22 mouse cellular contexts compared by ENCODE assay signal in genomic region chr19:34198901-34199300, GRCm38 (mm10). TPM values are rescaled to one million over a fixed set of nuclear protein-coding genes. Genes with fewer than 3 reads are reported as not detected.
DNase-seq lines count a peak whose midpoint lies in the region; ATAC-seq and TF ChIP-seq lines count a peak whose summit lies in the region.
"Had no signal": no experiment of that assay in that cellular context is flagged by ENCODE, and none has a peak within 500 bp of the region (broad histone marks: within the 10 kb centered on the region; RNA-seq: fewer than 3 reads in every experiment).

No protein-coding gene starts in this region.

- no peak overlapping the region for H3ac ChIP-seq in myocyte (ENCODE audit: control insufficient read depth, insufficient read length)

- DNase-seq in liver, postnatal 0 days, result no peak
- DNase-seq in liver, embryonic 11.5 days (ENCODE audit: low spot score), result no peak
- DNase-seq in spleen, adult 2 months (ENCODE audit: low read depth in 1 of 2, low spot score in 2 of 2), result no peak
- DNase-seq in spleen, postnatal 36 days (ENCODE audit: low spot score in 2 of 2), result no peak
- DNase-seq: adrenal gland, postnatal 10 days; cerebellum, adult 18-20 months; cerebellum, adult 9-11 months; cerebellum, postnatal 36 days; gastrocnemius, adult 2 months; gastrocnemius, postnatal 25 days; heart, adult 11 months; heart, postnatal 10 days; heart, postnatal 4 days had no signal

- peaks cover 96% of the 10 kb centered on the region for H3K79me2 ChIP-seq in myocyte (ENCODE audit: control insufficient read depth, insufficient read depth)

- no peak overlapping the region for H3K4me2 ChIP-seq in liver, postnatal 0 days (ENCODE audit: low read depth, low read length)
- no peak overlapping the region for H3K4me2 ChIP-seq in liver, embryonic 11.5 days
- H3K4me2 ChIP-seq in myocyte (ENCODE audit: low read depth), result peak overlapping the region; percentile 35
- no peak overlapping the region for H3K4me2 ChIP-seq in heart, embryonic 11.5 days
- H3K4me2 ChIP-seq: embryonic facial prominence, embryonic 13.5 days; hindbrain, embryonic 12.5 days had no signal

- no peaks in the 10 kb centered on the region for H3K9me3 ChIP-seq in liver, postnatal 0 days (ENCODE audit: low read length)
- no peaks in the 10 kb centered on the region for H3K9me3 ChIP-seq in liver, embryonic 11.5 days (ENCODE audit: control insufficient read depth, low read length)
- H3K9me3 ChIP-seq in heart, embryonic 11.5 days (replicated peaks; ENCODE audit: control insufficient read depth, low read length), result no peaks in the 10 kb centered on the region
- H3K9me3 ChIP-seq: embryonic facial prominence, embryonic 13.5 days; hindbrain, embryonic 12.5 days had no signal

- no peak for ATAC-seq in liver, postnatal 0 days
- no peak for ATAC-seq in liver, embryonic 11.5 days (replicated peaks; ENCODE audit: low FRiP score)
- ATAC-seq in megakaryocyte-erythroid progenitor cell, adult 5-6 weeks (replicated peaks; ENCODE audit: low FRiP score, low TSS enrichment, poor library complexity, severe bottlenecking), result no peak
- no peak for ATAC-seq in heart, embryonic 11.5 days (replicated peaks; ENCODE audit: insufficient number of reproducible peaks, low FRiP score, low TSS enrichment)
- ATAC-seq: forebrain, embryonic 14.5 days; hindbrain, embryonic 16.5 days had no signal

- peaks cover 37% of the 10 kb centered on the region for H3K4me1 ChIP-seq in liver, postnatal 0 days (ENCODE audit: insufficient read depth)
- no peaks in the 10 kb centered on the region for H3K4me1 ChIP-seq in liver, embryonic 11.5 days (replicated peaks; ENCODE audit: control insufficient read depth, insufficient read depth, low read length)
- peaks cover 25% of the 10 kb centered on the region for H3K4me1 ChIP-seq in spleen, adult 2 months (ENCODE audit: control insufficient read depth, insufficient read depth, insufficient read length)
- H3K4me1 ChIP-seq in embryonic fibroblast, embryonic 13.5 days (ENCODE audit: control insufficient read depth, insufficient read depth, low read length), result peaks cover 14% of the 10 kb centered on the region
- H3K4me1 ChIP-seq in heart, embryonic 11.5 days (ENCODE audit: control insufficient read depth, insufficient read depth, low read length), result no peaks in the 10 kb centered on the region
- H3K4me1 ChIP-seq: hindbrain, embryonic 12.5 days had no signal

- no peak for TF ChIP-seq EP300 in liver, postnatal 0 days (IDR thresholded peaks at IDR 0.05; ENCODE audit: low read depth)

- no peaks in the 10 kb centered on the region for H3K36me3 ChIP-seq in liver, postnatal 0 days (replicated peaks; ENCODE audit: insufficient read depth, low read length)
- no peaks in the 10 kb centered on the region for H3K36me3 ChIP-seq in liver, embryonic 11.5 days (ENCODE audit: control insufficient read depth, insufficient read depth, low read length)
- no peaks in the 10 kb centered on the region for H3K36me3 ChIP-seq in spleen, adult 2 months (ENCODE audit: control insufficient read depth, insufficient read depth, low read length)
- H3K36me3 ChIP-seq in myocyte (ENCODE audit: control insufficient read depth, insufficient read depth), result no peaks in the 10 kb centered on the region
- H3K36me3 ChIP-seq in heart, embryonic 11.5 days (ENCODE audit: control insufficient read depth, insufficient read depth, low read length), result no peaks in the 10 kb centered on the region
- H3K36me3 ChIP-seq: embryonic facial prominence, embryonic 13.5 days; hindbrain, embryonic 12.5 days had no signal

- peak overlapping the region; percentile 49; the same call in 1 of the 2 replicates for H3K27ac ChIP-seq in liver, postnatal 0 days (ENCODE audit: low read depth)
- no peak overlapping the region for H3K27ac ChIP-seq in liver, embryonic 11.5 days (ENCODE audit: low read depth, low read length)
- H3K27ac ChIP-seq in spleen, adult 2 months (ENCODE audit: insufficient read depth, low read length), result peak overlapping the region; percentile 20
- peak overlapping the region; percentile 86 for H3K27ac ChIP-seq in embryonic fibroblast, embryonic 13.5 days (ENCODE audit: insufficient read depth, low read length)
- no peak overlapping the region for H3K27ac ChIP-seq in heart, embryonic 11.5 days (ENCODE audit: low read depth, low read length)
- H3K27ac ChIP-seq: embryonic facial prominence, embryonic 13.5 days; hindbrain, embryonic 12.5 days had no signal

- TF ChIP-seq POLR2A in spleen, adult 2 months (IDR thresholded peaks at IDR 0.05; ENCODE audit: low read depth, low read length), result no peak
- no peak for TF ChIP-seq POLR2A in embryonic fibroblast, embryonic 13.5 days (IDR thresholded peaks at IDR 0.05; ENCODE audit: low read depth, low read length)
- TF ChIP-seq POLR2A in myocyte (IDR thresholded peaks at IDR 0.05; ENCODE audit: insufficient read length, low read depth), result no peak

- H3K9ac ChIP-seq in liver, postnatal 0 days (replicated peaks), result no peak overlapping the region
- H3K9ac ChIP-seq in liver, embryonic 11.5 days (ENCODE audit: low read depth, low read length), result no peak overlapping the region
- no peak overlapping the region for H3K9ac ChIP-seq in heart, embryonic 11.5 days (ENCODE audit: low read depth, low read length)
- H3K9ac ChIP-seq: embryonic facial prominence, embryonic 13.5 days; hindbrain, embryonic 12.5 days had no signal

- no peaks in the 10 kb centered on the region for H3K27me3 ChIP-seq in liver, postnatal 0 days (ENCODE audit: insufficient read depth, low read length)
- H3K27me3 ChIP-seq in liver, embryonic 11.5 days (replicated peaks; ENCODE audit: control insufficient read depth, insufficient read depth, low read length), result no peaks in the 10 kb centered on the region
- no peaks in the 10 kb centered on the region for H3K27me3 ChIP-seq in spleen, adult 2 months (ENCODE audit: control insufficient read depth, insufficient read depth, low read length)
- no peaks in the 10 kb centered on the region for H3K27me3 ChIP-seq in myocyte (ENCODE audit: control insufficient read depth, insufficient read depth, insufficient read length)
- no peaks in the 10 kb centered on the region for H3K27me3 ChIP-seq in heart, embryonic 11.5 days (ENCODE audit: control insufficient read depth, insufficient read depth, low read length)
- H3K27me3 ChIP-seq: embryonic facial prominence, embryonic 13.5 days; hindbrain, embryonic 12.5 days had no signal

- 64% methylated on average over 4 of the region's 4 CpGs for WGBS in liver, postnatal 0 days (ENCODE audit: insufficient replicate concordance)
- WGBS in liver, embryonic 11.5 days, result 89% methylated on average over 4 of the region's 4 CpGs
- 78% methylated on average over 4 of the region's 4 CpGs for WGBS in spleen, adult 2 months
- 79% methylated on average over 4 of the region's 4 CpGs for WGBS in heart, embryonic 11.5 days (ENCODE audit: insufficient replicate concordance)

- no peak for TF ChIP-seq CTCF in liver, postnatal 0 days (IDR thresholded peaks at IDR 0.05; ENCODE audit: low read depth)
- TF ChIP-seq CTCF in spleen, adult 2 months (IDR thresholded peaks at IDR 0.05; ENCODE audit: extremely low read depth, insufficient read depth, insufficient read length, insufficient replicate concordance), result no peak
- TF ChIP-seq CTCF in embryonic fibroblast, embryonic 13.5 days (IDR thresholded peaks at IDR 0.05; ENCODE audit: borderline replicate concordance, insufficient read depth, low read length), result no peak

- no peak overlapping the region for H3K4me3 ChIP-seq in liver, postnatal 0 days (ENCODE audit: low read depth, low read length)
- no peak overlapping the region for H3K4me3 ChIP-seq in liver, embryonic 11.5 days (ENCODE audit: low read depth, low read length)
- H3K4me3 ChIP-seq in spleen, adult 2 months (ENCODE audit: extremely low read depth, insufficient read depth, insufficient read length), result no peak overlapping the region
- H3K4me3 ChIP-seq in embryonic fibroblast, embryonic 13.5 days (ENCODE audit: insufficient read depth, low read length), result no peak overlapping the region
- H3K4me3 ChIP-seq in myocyte, result no peak overlapping the region
- no peak overlapping the region for H3K4me3 ChIP-seq in heart, embryonic 11.5 days (ENCODE audit: low read depth, low read length)
- H3K4me3 ChIP-seq: embryonic facial prominence, embryonic 13.5 days; gastrocnemius, adult 2 months; hindbrain, embryonic 12.5 days had no signal

RNA-seq across cellular contexts. Expression of gene Stambpl1, which starts 6.9 kb away (rescaled TPM):
- 9.2 and 10.3 TPM in 2 replicates for polyA plus RNA-seq in liver, postnatal 0 days (2015; fragmentation: Nextera tagmentation; extraction: Ambion mirVana)
- 4.9 and 5.7 TPM in 2 replicates for polyA plus RNA-seq in liver, embryonic 11.5 days (2014; fragmentation: Nextera tagmentation; extraction: Ambion mirVana)
- 9.5 and 10.1 TPM in 2 replicates for polyA plus RNA-seq in spleen, adult 2 months (2012; rRNA removed)
- 30.6 and 40.5 TPM in 2 replicates for polyA plus RNA-seq in embryonic fibroblast, embryonic 13.5 days (2011; ENCODE audit: insufficient read length, low read depth, missing spikeins)
- polyA plus RNA-seq in myocyte (2012; fragmentation: generic; extraction: Trizol), result 26.9 TPM
- total RNA-seq in megakaryocyte-erythroid progenitor cell, adult 5-6 weeks (2014; fragmentation: Nextera tagmentation), result 4.5 and 15.8 TPM in 2 replicates
- 4.0 and 5.8 TPM in 2 replicates for total RNA-seq in megakaryocyte-erythroid progenitor cell, adult 5-6 weeks (2017)
- polyA plus RNA-seq in heart, embryonic 11.5 days (2014; fragmentation: Nextera tagmentation; extraction: Ambion mirVana), result 5.0 and 5.2 TPM in 2 replicates

RNA-seq across cellular contexts. Expression of gene Ankrd22, which starts 33.0 kb away (rescaled TPM):
- 0.67 and 0.80 TPM in 2 replicates for polyA plus RNA-seq in liver, postnatal 0 days (2015; fragmentation: Nextera tagmentation; extraction: Ambion mirVana)
- polyA plus RNA-seq in liver, embryonic 11.5 days (2014; fragmentation: Nextera tagmentation; extraction: Ambion mirVana), result not detected in 2 replicates
- 0.36 TPM in 1 of 2 replicates, not detected in the other for polyA plus RNA-seq in spleen, adult 2 months (2012; rRNA removed)
- not detected in 2 replicates for polyA plus RNA-seq in embryonic fibroblast, embryonic 13.5 days (2011; ENCODE audit: insufficient read length, low read depth, missing spikeins)
- 0.06 TPM for polyA plus RNA-seq in myocyte (2012; fragmentation: generic; extraction: Trizol)
- total RNA-seq in megakaryocyte-erythroid progenitor cell, adult 5-6 weeks (2014; fragmentation: Nextera tagmentation), result not detected in 2 replicates
- total RNA-seq in megakaryocyte-erythroid progenitor cell, adult 5-6 weeks (2017), result not detected in 2 replicates
- not detected in 2 replicates for polyA plus RNA-seq in heart, embryonic 11.5 days (2014; fragmentation: Nextera tagmentation; extraction: Ambion mirVana)
- total RNA-seq: gastrocnemius, adult 2 months; gastrocnemius, postnatal 25 days; heart, postnatal 10 days; heart, postnatal 4 days had no signal
- polyA plus RNA-seq: forebrain, embryonic 14.5 days; heart, embryonic 14.5 days; hindbrain, embryonic 12.5 days; hindbrain, embryonic 16.5 days had no signal

RNA-seq across cellular contexts. Expression of gene Acta2, which starts 56.5 kb away (rescaled TPM):
- 7.3 and 7.7 TPM in 2 replicates for polyA plus RNA-seq in liver, postnatal 0 days (2015; fragmentation: Nextera tagmentation; extraction: Ambion mirVana)
- 44.3 and 68.2 TPM in 2 replicates for polyA plus RNA-seq in liver, embryonic 11.5 days (2014; fragmentation: Nextera tagmentation; extraction: Ambion mirVana)
- 156 and 182 TPM in 2 replicates for polyA plus RNA-seq in spleen, adult 2 months (2012; rRNA removed)
- 5,580 and 7,205 TPM in 2 replicates for polyA plus RNA-seq in embryonic fibroblast, embryonic 13.5 days (2011; ENCODE audit: insufficient read length, low read depth, missing spikeins)
- 2,495 TPM for polyA plus RNA-seq in myocyte (2012; fragmentation: generic; extraction: Trizol)
- total RNA-seq in megakaryocyte-erythroid progenitor cell, adult 5-6 weeks (2014; fragmentation: Nextera tagmentation), result not detected in 2 replicates
- total RNA-seq in megakaryocyte-erythroid progenitor cell, adult 5-6 weeks (2017), result not detected in 2 replicates
- 1,416 and 1,586 TPM in 2 replicates for polyA plus RNA-seq in heart, embryonic 11.5 days (2014; fragmentation: Nextera tagmentation; extraction: Ambion mirVana)

Comparison
In these comparisons a context has a peak if more than half of its experiments do, and no peak if none do; other contexts are left out.
1. H3K27ac ChIP-seq: peak in liver, postnatal 0 days (single experiment), spleen, adult 2 months (single experiment) and embryonic fibroblast, embryonic 13.5 days (single experiment); none in liver, embryonic 11.5 days (single experiment) and heart, embryonic 11.5 days (single experiment).